Mouse (Mus musculus) heart, postnatal 25 days (tissue): ENCODE results near the gene Fan1. TPM values are rescaled to one million over a fixed set of nuclear protein-coding genes. Genes with fewer than 3 reads are reported as not detected.

Experiments used
- DNase-seq: peaks from one replicate; pipeline ENCODE4 v3.0.0; 2022; ENCODE audit warnings: low spot score
- intact Hi-C: fragments of 180-260 bp; cut with DNase I; formaldehyde crosslinking; loops from one replicate; pipeline ENCODE4 v1.15.1; 2025
- total RNA-seq, 2 experiments: library from RNA; stranded (reverse); gene quantifications; 2 replicates each; pipeline ENCODE4 v1.2.3; 2021

Gene Fan1
- total RNA-seq = 1 to 10 TPM; 8.4 to 8.8 TPM

- intact Hi-C loops = loop anchor here (2.0 to 5.0 kb wide), 3 partner anchors 19 to 87 kb away; partner anchors contain the start of genes Mcee, Mphosph10 and Mtmr10
These were observed at the start of gene Fan1 for GRCm38 (mm10) chr7:64373830-64374562. Fan1 (minus strand) TSS chr7:64374095.

GRCm38 (mm10) chr7:64403989-64404388, 30.1 kb upstream of the Fan1 start:
- DNase-seq = no peak
- intact Hi-C loops = no loop called here

More at GRCm38 (mm10) chr7:64373830-64374562, at the start of gene Fan1:
- DNase-seq = peak; percentile 63

- DNase-seq = no peak
- intact Hi-C loops = no loop called here
These were observed 28.6 kb upstream of the Fan1 start for GRCm38 (mm10) chr7:64402452-64402851.

GRCm38 (mm10) chr7:64400725-64401124, 26.8 kb upstream of the Fan1 start:
- no peak for DNase-seq
- intact Hi-C loops = no loop called here

GRCm38 (mm10) chr7:64392819-64393151, 18.9 kb upstream of the Fan1 start:
- intact Hi-C loops = loop anchor here (1.0 to 10.0 kb wide), 3 partner anchors 18 to 538 kb away; partner anchors contain the start of gene Fan1
- no peak for DNase-seq

GRCm38 (mm10) chr7:64392122-64392818, 18.4 kb upstream of the Fan1 start, which contains the start of the genes Mphosph10 and Mcee:
Mphosph10 (minus strand) TSS chr7:64392268.
Mcee (plus strand) TSS chr7:64392607.
- peak; percentile 95 for DNase-seq
- intact Hi-C loops = loop anchor here (1.0 to 10.0 kb wide), 3 partner anchors 17 to 537 kb away; partner anchors contain the start of gene Fan1

- intact Hi-C loops = loop anchor here (10.0 kb wide), 1 partner anchor 537 kb away; no protein-coding TSS in a partner anchor
- DNase-seq = no peak
These were observed 17.6 kb upstream of the Fan1 start for GRCm38 (mm10) chr7:64391479-64391878.

GRCm38 (mm10) chr7:64373147-64373829, 607 bp downstream of the Fan1 start:
- intact Hi-C loops = loop anchor here (2.0 to 5.0 kb wide), 2 partner anchors 46 to 86 kb away; partner anchors contain the start of gene Mtmr10

GRCm38 (mm10) chr7:64371940-64372878, 1.7 kb downstream of the Fan1 start:
- DNase-seq = no peak
- intact Hi-C loops = loop anchor here (2.0 to 5.0 kb wide), 2 partner anchors 45 to 85 kb away; partner anchors contain the start of gene Mtmr10

More at GRCm38 (mm10) chr7:64373147-64373829, 607 bp downstream of the Fan1 start:
- no peak for DNase-seq

GRCm38 (mm10) chr7:64369841-64370240, 4.1 kb downstream of the Fan1 start:
- intact Hi-C loops = loop anchor here (5.0 kb wide), 1 partner anchor 83 kb away; the partner anchor contains the start of gene Mtmr10
- DNase-seq = no peak

- intact Hi-C loops = no loop called here
- no peak for DNase-seq
These were observed 8.0 kb downstream of the Fan1 start for GRCm38 (mm10) chr7:64365863-64366262.

GRCm38 (mm10) chr7:64360586-64360945, 13.3 kb downstream of the Fan1 start:
- intact Hi-C loops = no loop called here
- no peak for DNase-seq

- intact Hi-C loops = no loop called here
- no peak for DNase-seq
These were observed 13.8 kb downstream of the Fan1 start for GRCm38 (mm10) chr7:64359943-64360585.

GRCm38 (mm10) chr7:64358666-64359065, 15.2 kb downstream of the Fan1 start:
- DNase-seq = no peak
- intact Hi-C loops = no loop called here

GRCm38 (mm10) chr7:64357405-64357804, 16.5 kb downstream of the Fan1 start:
- intact Hi-C loops = no loop called here
- peak; percentile 14 for DNase-seq

GRCm38 (mm10) chr7:64356661-64357060, 17.2 kb downstream of the Fan1 start:
- intact Hi-C loops = no loop called here
- no peak for DNase-seq

- no peak for DNase-seq
- intact Hi-C loops = no loop called here
These were observed 19.7 kb downstream of the Fan1 start for GRCm38 (mm10) chr7:64354206-64354605.

- DNase-seq = no peak
- intact Hi-C loops = no loop called here
These were observed 22.8 kb downstream of the Fan1 start for GRCm38 (mm10) chr7:64351087-64351486.
